Mouse (Mus musculus): ENCODE data around the gene Pold2. TPM values are rescaled to one million over a fixed set of nuclear protein-coding genes. Genes with fewer than 3 reads are reported as not detected.

Gene Pold2
- 21.5 TPM for polyA plus RNA-seq (2014; fragmentation: Illumina TruSeq; extraction: RNeasy Lipid Tissue Mini Kit (QIAGEN cat#74804); ENCODE audit: insufficient read depth, low read depth, low replicate concordance)

GRCm38 (mm10) chr11:5877921-5878526 lies at the start of gene Pold2:
Pold2 (minus strand) TSS chr11:5878292.

GRCm38 (mm10) chr11:5898531-5898930 lies 20.4 kb upstream of the Pold2 start, which contains the start of gene Myl7:
Myl7 (minus strand) TSS chr11:5898782.

GRCm38 (mm10) chr11:5861678-5862393 lies 16.3 kb downstream of the Pold2 start, which contains the start of gene Aebp1:
Aebp1 (plus strand) TSS chr11:5861947.

GRCm38 (mm10) chr11:5837251-5838246 lies 40.5 kb downstream of the Pold2 start, which contains the start of gene Polm:
Polm (minus strand) TSS chr11:5838016.

Other genes starting within 250 kb of the Pold2 start
- gene Mrps24, start 162.6 kb downstream of the Pold2 start, polyA plus RNA-seq (2014; fragmentation: Illumina TruSeq; extraction: RNeasy Lipid Tissue Mini Kit (QIAGEN cat#74804); ENCODE audit: insufficient read depth, low read depth, low replicate concordance): 77.6 TPM
- gene Urgcp, start 115.9 kb downstream of the Pold2 start, polyA plus RNA-seq (2014; fragmentation: Illumina TruSeq; extraction: RNeasy Lipid Tissue Mini Kit (QIAGEN cat#74804); ENCODE audit: insufficient read depth, low read depth, low replicate concordance): 12.4 TPM
- gene Dbnl, start 89.8 kb downstream of the Pold2 start, polyA plus RNA-seq (2014; fragmentation: Illumina TruSeq; extraction: RNeasy Lipid Tissue Mini Kit (QIAGEN cat#74804); ENCODE audit: insufficient read depth, low read depth, low replicate concordance): 77.5 TPM
- 18.6 TPM for gene Pgam2, start 74.6 kb downstream of the Pold2 start, polyA plus RNA-seq (2014; fragmentation: Illumina TruSeq; extraction: RNeasy Lipid Tissue Mini Kit (QIAGEN cat#74804); ENCODE audit: insufficient read depth, low read depth, low replicate concordance)
- gene Polm, start 40.3 kb downstream of the Pold2 start, polyA plus RNA-seq (2014; fragmentation: Illumina TruSeq; extraction: RNeasy Lipid Tissue Mini Kit (QIAGEN cat#74804); ENCODE audit: insufficient read depth, low read depth, low replicate concordance): 5.0 TPM
- 33.2 TPM for gene Aebp1, start 16.3 kb downstream of the Pold2 start, polyA plus RNA-seq (2014; fragmentation: Illumina TruSeq; extraction: RNeasy Lipid Tissue Mini Kit (QIAGEN cat#74804); ENCODE audit: insufficient read depth, low read depth, low replicate concordance)
- 500 TPM for gene Myl7, start 20.5 kb upstream of the Pold2 start, polyA plus RNA-seq (2014; fragmentation: Illumina TruSeq; extraction: RNeasy Lipid Tissue Mini Kit (QIAGEN cat#74804); ENCODE audit: insufficient read depth, low read depth, low replicate concordance)
- 0.85 TPM for gene Gck, start 71.8 kb upstream of the Pold2 start, polyA plus RNA-seq (2014; fragmentation: Illumina TruSeq; extraction: RNeasy Lipid Tissue Mini Kit (QIAGEN cat#74804); ENCODE audit: insufficient read depth, low read depth, low replicate concordance)
- 58.0 TPM for gene Ykt6, start 77.4 kb upstream of the Pold2 start, polyA plus RNA-seq (2014; fragmentation: Illumina TruSeq; extraction: RNeasy Lipid Tissue Mini Kit (QIAGEN cat#74804); ENCODE audit: insufficient read depth, low read depth, low replicate concordance)
- 1.4 TPM for gene Camk2b, start 188.1 kb upstream of the Pold2 start, polyA plus RNA-seq (2014; fragmentation: Illumina TruSeq; extraction: RNeasy Lipid Tissue Mini Kit (QIAGEN cat#74804); ENCODE audit: insufficient read depth, low read depth, low replicate concordance)

Measured in lung, adult 10 weeks (tissue).